Mouse (Mus musculus) embryo, embryonic 11 days (tissue): ENCODE measurements around the gene Olfr1412.

Experiments used
- DNase-seq: peaks from one replicate; pipeline ENCODE4 v3.0.0-alpha.2; 2015

The Olfr1412 gene

GRCm38 (mm10) chr1:92638181-92638580, 52.6 kb downstream of the Olfr1412 start:
- no peak for DNase-seq

- no peak for DNase-seq
These were observed 53.2 kb downstream of the Olfr1412 start for GRCm38 (mm10) chr1:92638736-92639135.

GRCm38 (mm10) chr1:92640393-92640792, 54.8 kb downstream of the Olfr1412 start:
- DNase-seq: no peak
